Mouse (Mus musculus) gastrocnemius, postnatal 36 days (tissue): Measurements from ENCODE around the gene Cd164l2. TPM values are rescaled to one million over a fixed set of nuclear protein-coding genes. Genes with fewer than 3 reads are reported as not detected.

ENCODE experiments used
- DNase-seq, 2 experiments: peaks; one replicate each; pipeline ENCODE4 v3.0.0; 2022
- intact Hi-C: fragments of 180-260 bp; cut with DNase I; formaldehyde crosslinking; loops from one replicate; pipeline ENCODE4 v1.15.1; 2025
- total RNA-seq, 2 experiments: library from RNA; stranded (reverse); gene quantifications; 2 replicates each; pipeline ENCODE4 v1.2.3; 2021

Gene Cd164l2
- total RNA-seq, 2 experiments from 2014 or later, result 0.27 TPM; not detected in 1

DNA sequence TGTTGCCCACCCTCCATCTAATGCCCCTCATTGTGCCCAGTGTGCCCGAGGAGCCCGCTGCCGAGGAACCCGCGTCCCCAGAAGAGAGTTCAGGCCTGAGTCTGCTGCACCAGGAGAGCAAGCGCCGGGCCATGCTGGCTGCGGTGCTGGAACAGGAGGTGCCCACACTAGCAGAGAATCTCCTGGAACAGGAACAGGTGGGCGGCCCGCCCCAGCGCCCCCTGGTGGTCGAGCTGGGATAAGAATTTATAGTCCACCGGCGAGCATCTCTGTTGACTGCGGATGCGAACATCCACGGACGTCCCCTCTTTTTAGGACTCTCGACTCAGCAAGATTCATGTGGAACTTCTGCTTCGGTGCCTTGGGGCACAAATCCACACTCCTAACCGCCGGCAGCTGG, 38.7 kb downstream of the Cd164l2 start:
- intact Hi-C loops, result loop anchor here (1.0 kb wide), 1 partner anchor 241 kb away; no protein-coding TSS in a partner anchor
- peak; percentile 84 to 87 for DNase-seq

DNA sequence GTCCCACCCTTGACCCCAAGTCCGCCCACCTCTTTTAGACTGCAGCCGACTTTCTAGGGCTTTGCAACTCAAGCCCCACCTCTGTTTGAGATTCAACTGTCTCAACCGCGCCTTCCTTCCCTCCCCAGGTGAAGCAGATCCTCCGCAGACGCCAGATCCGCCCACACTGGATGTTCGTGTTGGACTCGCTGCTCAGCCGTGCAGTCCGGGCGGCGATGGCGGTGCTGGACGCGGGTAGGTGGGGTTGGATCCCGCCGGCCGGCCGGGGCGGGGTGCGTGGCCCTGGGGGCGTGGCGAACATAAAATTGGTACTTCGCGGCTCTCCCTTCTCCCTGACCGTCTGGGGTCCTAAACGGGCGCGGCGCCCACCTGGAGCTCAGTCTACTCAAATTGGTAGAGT, 39.3 kb downstream of the Cd164l2 start:
- DNase-seq, result no peak
- intact Hi-C loops, result no loop called here

DNA sequence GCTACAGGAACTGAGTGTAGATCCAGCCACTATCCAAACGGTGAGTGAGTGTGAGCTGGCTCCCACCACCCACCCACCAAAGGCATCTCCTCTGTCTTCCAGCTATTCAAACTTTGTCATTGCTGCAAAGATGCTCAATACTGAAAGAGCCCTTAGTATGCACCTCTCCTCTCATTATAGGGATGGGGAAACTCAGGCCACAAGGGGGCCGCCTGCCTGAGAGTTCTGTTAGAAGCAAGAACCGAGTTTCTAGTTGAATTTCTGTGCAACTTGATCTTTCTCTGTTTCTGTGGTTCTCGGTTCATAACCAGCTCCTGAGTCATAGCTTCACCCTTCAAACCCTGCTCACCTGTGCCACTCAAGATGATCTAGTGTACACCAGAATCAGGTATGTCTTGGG, 40.2 kb downstream of the Cd164l2 start:
- DNase-seq, result no peak
- intact Hi-C loops, result no loop called here

DNA sequence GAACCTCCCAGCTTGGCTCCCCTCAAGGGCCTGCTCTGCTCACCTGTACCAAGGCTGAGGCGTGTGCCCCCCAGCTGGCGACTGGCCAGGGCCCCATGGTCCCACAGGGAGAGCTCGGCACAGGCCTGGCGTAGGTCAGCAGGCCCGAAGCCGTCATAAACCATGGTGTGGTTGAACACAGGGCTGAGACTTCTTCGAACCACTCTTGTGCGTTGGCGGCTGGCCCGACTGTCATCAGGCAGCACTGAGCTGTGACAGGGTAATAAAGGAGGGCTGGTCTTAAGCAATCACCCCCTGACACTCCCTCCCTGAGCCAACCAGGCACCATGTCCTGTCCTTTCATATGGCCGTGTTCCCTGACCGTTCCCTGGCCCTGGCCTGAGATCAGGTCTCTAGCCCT, 41.5 kb downstream of the Cd164l2 start:
- DNase-seq, result no peak
- intact Hi-C loops, result no loop called here

DNA sequence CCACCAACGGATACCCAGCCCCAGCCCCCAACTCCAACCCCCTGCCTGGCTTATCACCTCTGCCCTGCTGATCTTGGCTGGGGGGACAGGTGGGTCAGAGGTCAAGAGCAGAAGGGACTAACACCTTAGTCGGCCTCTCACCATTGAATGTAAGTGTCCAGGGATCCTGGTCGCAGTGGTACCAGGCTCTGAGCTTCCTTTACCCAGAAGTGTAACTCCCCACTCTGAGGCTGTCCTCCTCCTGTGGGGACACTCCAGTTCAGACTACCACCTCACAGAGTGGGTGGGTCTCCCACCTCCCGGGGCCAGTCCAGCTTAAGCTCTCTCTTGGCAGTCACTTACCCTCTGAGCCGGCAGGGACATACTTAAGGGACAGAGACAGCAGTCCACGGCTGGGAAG, 43.5 kb downstream of the Cd164l2 start:
- no peak for DNase-seq
- intact Hi-C loops, result no loop called here

DNA sequence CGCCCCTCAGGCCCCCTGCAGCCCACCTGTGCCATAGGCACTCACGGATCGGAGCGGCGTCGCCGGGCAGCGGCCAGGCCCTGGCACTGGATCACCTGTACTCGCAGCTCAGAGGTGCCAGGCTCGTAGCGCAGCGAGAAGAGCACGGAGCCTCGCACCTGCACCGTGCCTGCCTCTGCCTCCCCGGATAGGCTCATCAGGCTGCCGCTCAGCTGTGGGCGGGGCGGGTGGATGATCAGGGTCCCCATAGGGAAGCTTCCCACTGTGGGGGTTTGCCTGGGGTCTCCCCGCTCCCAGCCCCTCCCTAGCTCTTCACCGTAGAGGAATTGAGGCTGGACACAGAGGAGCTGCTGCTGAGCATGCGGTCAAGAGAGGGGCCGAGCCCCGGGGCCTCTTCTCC, 44.9 kb downstream of the Cd164l2 start:
- intact Hi-C loops, result no loop called here
- DNase-seq, result no peak

DNA sequence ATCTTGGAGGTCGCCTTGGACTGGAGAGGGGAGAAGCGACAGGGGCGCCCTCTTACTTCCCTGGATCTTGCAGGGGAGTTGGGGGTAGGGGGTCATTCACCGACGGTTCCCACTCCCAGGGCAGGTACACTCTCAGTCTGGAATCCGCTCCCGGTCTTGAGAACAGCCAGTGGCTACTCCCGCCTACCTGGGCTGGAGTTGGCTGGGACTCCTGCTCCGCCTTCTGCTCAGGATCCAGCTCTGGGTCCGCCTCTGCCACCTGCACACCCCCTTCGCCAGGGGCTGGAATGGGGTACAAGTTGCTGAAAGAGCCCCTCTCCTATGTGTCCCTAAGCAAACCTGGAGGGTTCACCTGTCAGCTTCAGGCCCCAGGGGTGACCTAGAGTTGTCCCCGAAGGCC, 45.3 kb downstream of the Cd164l2 start:
- intact Hi-C loops, result no loop called here
- DNase-seq, result peak in 1 of 2 experiments; percentile 2

DNA sequence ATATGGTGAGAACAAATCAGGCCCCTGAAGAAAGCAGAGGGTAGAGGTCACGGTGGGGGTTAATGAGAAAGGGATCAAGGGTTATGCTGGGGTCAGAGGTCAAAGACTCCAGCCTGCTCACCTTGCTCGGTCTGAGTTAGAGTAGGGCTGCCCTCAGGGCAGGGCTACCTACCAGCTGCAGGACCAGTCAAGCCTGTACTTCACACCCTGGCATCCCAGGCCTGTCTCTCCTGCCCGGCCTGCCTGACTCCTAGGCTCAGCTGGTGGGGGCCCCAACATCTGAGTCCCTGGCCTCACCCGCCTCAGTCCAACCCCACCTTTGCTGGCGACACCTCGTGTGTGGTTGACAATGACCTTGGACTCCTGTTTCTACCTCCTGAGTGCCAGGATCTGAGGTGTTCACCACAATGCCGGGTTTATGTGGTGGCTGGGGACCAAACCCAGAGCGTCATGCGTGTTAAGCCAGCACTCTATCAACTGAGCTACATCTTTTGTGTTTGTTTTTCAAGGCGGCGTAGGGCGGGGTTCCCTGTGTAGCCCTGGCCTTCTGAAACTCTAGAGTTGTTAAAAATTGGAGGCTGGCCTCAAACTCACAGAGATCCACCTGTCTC, 46.0 kb downstream of the Cd164l2 start:
- intact Hi-C loops, result no loop called here

DNA sequence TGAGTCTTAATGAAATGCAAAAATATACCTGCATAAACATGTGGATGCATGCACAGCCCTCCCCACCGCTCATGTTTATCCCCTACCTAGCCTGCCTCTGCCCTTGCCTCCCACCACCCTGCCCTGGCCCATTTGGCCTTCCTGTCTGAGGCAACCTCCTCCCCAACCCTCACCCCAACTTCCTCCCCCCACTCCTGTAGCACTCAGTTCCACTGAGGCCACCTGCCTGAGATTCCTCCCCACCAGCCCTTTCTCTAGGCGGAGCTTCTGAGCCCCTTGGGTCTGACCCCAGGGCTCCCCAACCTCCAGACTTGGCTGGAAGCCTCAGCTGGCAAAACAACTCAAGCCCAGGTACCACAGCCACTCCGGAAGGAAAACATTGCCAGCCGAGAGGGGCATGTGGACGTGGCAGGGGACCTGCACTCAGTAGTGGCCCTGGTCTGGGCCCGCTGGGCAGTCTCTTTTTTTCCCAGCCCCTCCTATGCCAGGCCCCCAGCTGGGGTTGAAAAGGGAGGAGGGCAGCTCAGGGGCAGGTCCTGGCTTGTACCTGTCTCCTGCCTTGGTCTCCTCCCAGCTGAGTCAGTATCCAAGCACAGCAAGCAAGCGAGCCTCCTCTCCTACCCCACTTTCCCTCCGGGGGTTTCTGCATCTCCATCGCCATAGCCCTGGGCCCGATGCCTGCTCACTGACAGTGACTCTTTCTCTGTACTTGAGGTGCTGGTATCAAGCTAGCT, 49.9 kb downstream of the Cd164l2 start:
- DNase-seq, result peak in 1 of 2 experiments; percentile 3
- intact Hi-C loops, result no loop called here

More for the DNA sequence above, 46.0 kb downstream of the Cd164l2 start:
- DNase-seq, result no peak

DNA sequence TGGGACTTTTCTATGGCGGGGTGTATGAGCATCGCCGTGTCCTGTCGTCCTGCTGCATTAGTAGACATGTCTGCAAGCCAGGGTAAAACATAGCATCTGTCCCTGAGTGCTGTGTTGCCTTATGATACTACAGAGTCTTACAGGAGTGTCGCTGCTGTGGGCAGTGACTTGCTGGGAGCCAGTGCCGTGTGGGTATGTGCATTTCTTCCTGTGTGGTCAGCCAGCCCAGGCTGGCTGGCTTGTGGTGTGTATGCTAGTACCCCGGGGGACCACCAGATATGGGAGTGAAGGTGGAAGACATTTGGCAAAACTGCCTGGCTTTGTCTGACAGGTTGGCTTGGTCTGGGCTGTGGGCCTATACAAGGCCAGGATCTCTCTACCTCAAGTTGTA, 50.4 kb downstream of the Cd164l2 start:
- intact Hi-C loops, result no loop called here
- no peak for DNase-seq

DNA sequence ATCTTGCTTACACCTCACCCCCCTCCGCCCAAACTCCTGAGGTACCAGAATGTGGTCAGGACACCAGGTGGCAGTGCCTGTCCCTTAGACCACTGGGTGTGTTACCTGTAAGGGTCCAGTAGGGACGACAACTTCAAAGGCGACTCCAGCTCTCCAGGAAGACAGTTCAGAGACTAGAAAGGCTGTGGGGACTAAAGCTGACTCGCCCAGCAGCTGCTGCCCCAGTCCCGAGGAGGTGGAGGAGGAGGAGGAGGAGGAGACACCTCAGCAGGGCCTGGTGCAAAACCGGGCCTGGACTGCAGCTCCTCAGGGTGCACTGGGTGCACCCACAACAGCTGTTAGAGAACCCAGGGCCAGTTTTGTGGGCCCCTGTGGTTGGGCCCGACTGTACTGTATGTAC, 51.0 kb downstream of the Cd164l2 start, which contains the start of gene Sytl1:
Gene Sytl1, minus strand, starts transcription at position 232 of the 400 bp plus-strand sequence.
- DNase-seq, result peak in 1 of 2 experiments; percentile 3
- intact Hi-C loops, result no loop called here

DNA sequence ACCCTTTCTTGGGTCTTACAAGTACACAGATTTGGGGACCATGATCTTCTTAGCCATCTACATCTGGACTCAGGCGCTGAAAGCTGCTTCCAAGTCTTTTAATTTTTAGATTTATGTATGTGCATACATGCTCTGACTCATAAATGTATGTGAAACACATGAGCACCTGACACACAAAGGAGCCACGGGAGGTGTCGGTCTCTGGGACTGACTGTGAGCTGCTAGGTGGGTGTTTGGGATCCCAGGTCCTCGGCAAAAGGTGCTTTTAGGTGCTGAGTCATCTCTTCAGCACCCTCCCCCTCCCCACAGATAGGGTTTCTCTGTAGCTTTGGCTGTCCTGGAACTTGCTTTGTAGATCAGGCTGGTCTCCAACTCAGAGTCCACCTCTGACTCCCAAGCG, 51.8 kb downstream of the Cd164l2 start:
- intact Hi-C loops, result no loop called here
- peak in 1 of 2 experiments; percentile 3 for DNase-seq

DNA sequence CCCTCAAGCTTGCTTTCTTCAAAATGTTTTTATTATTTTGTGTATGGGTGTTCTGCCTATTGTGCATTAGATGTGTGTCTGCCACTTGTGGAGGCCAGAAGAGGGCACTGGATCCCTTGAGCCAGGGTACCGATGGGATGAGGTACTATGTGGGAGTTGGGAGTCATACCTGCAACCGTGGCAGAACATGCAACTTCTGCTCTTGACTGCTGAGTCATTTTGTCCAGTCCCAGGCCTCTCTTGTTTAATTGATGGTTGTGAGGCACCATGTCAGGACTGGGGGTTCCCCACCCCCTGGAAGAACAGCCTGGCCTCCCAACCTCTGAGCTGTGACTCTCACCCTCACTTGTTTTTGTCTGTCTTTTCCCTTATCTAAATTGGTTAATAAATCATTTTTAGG, 52.6 kb downstream of the Cd164l2 start:
- intact Hi-C loops, result no loop called here
- DNase-seq, result no peak

DNA sequence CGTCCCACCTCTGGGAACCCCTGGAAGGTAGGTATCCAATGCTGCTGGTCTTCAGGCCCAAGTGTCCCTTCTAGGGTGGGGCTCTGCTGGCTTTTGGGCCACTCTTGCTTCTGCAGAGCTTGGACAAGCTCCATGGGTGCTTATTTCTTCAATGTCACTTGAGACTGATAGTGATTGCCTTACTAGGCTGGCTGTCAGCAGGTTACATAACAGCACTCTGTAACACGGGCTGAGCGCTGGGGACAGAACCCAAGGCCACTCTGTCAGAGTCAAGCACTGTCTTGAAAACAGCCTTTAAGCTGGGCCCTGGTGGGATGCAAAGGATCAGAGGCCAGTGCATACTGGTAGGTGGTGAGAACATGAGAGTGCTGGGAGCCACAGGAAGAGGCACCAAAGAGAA, 53.4 kb downstream of the Cd164l2 start:
- intact Hi-C loops, result no loop called here
- no peak for DNase-seq

DNA sequence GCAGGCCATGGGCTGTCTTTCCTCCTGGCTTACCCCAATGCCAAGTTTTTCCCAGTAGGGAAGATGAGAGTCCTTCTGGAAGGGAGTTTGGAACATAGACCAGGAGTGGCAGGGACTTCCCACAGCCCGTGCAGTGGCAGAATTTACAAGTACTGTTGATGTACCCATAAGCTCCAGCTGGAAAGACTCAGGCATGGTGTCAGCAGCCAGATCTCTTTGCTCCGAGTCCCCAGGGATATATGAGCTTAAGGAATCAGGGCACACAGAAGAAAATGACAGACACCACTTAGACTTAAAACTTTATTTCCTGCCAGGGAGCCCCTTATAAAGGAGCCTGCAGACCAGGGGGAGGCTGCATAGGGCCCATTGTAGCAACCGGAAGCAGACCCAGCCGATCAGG, 53.8 kb downstream of the Cd164l2 start:
- intact Hi-C loops, result no loop called here
- DNase-seq, result no peak

DNA sequence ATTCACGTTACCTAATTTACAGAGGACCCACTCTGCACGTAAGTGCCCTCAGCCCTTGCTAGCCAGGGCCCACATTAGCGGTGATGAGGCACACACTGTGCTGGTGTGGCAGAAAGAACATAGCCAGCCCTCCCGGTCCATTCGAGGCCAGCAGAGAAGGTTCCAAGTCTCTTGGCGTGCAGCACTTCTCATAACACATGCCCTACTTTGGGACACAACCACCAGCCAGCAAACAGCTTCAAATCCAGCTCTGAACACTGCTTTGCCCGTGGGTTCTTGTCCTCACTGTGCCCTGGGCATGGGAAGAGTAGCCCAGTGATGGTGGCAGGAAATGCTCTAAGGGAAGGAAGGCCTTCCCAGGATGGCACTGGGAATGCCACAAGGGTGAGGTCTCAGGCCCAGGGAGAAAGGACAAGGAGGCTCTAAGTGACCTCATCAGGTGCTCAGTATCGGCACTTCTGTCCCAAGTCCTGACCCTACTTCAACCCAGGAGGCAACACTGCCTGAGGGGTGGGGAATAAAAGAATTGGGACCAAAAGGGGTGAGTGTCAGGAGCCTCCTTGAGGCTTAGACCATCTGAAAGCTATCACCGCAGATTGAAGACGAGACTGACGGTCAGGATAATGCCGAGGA, 54.4 kb downstream of the Cd164l2 start:
- DNase-seq, result no peak
- intact Hi-C loops, result no loop called here

DNA sequence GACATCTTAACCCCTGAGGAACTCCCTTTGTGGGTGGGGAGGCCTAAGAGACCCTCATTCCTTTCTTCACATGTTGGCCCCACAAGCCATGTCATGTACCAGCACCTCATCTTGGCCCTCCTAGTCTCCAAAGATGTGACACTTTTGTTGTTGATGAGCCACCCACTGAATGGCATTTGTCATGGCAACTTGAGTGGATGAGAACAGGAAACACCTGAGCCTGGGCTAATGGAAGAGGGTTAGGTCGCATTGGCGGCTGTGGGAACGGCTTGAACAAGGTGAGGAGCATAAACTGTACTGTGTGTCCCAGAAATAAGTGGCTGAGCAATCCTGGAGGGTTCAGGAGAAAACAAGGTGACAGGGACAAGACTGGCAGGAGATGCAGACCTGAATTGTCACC, 57.0 kb downstream of the Cd164l2 start:
- intact Hi-C loops, result no loop called here
- no peak for DNase-seq

DNA sequence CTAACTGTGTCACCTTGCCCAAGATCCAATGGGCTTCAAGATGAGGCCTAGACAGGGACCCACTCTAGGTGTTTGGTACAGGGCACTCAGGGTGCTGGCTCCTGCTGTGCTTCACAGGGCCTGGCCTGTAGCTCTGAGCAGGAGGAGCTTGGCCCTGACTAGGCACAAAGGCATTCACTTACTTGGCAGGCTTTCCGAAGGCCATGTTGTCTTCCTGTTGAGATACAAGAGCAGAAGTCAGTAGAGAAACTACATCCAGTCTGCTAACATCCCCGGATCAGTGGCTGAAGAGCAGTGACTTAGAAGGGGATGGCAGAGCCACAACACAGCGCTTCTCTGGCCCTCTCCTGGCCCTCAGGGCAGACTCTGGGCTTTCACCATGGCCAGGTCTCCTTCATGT, 57.7 kb downstream of the Cd164l2 start:
- intact Hi-C loops, result no loop called here
- no peak for DNase-seq

DNA sequence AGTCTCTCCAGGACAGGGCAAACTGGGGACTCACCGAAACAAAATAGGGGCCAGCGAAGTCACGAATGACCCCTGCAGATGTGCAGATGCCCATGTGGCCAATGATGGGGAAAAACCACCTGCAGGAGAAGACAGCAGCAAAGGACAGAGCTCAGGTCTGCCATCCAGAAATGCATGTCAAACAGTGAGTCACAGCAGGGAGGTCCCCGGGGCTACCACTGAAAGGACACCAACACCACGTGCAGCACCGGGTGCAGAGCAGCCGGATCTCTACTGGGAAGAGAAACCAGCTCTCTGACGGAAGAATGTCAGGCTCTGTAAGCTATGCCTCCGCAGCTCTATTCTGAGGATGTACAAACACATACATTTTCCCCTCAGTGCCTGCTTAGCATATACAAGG, 59.0 kb downstream of the Cd164l2 start:
- DNase-seq, result no peak
- intact Hi-C loops, result no loop called here
